Mouse (Mus musculus): Measurements from ENCODE around the gene Ube2e3.
A peak's percentile ranks its signal among the peaks of the same experiment; 100 is the strongest.

The Ube2e3 gene

DNA sequence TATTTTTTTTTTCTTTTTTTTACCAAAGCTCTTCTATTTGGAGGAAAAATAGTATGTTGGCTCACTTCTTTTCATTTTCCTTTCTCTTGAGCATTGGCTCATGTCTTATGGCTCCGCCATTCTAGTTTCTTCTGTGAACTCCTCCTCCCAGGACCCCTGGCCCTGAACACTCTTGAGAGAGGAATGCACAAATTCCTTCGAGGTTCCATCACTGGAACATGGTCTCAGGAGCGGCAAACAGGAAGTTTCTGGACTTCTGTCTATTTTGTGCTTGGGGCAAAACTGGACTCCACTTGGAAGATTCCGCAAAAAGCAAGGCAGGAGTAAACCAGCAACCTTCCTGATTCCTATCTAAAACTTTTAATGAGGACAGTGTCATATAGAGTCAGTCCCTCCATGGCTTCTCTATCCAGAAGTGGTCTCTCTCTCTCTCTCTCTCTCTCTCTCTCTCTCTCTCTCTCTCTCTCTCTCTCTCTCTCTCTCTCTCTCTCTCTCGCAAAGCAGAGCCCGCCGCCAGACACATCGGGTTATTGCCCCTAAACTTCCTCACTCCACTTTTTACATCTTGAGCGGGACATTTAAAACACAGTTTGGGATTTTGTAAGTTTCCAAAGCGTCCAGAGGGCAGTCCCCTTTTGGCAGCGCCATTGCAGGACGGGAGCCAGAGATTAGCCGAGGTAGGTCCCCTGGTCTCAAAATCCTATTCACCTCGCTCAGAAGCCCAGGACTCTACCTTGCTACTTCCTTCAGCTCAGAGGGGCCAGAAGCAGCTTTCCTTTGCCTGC is at the start of gene Ube2e3:
TSS of gene Ube2e3 (plus strand) at position 399 of the 785 bp plus-strand sequence.
- no peak for ATAC-seq (ENCODE audit: low TSS enrichment)

DNA sequence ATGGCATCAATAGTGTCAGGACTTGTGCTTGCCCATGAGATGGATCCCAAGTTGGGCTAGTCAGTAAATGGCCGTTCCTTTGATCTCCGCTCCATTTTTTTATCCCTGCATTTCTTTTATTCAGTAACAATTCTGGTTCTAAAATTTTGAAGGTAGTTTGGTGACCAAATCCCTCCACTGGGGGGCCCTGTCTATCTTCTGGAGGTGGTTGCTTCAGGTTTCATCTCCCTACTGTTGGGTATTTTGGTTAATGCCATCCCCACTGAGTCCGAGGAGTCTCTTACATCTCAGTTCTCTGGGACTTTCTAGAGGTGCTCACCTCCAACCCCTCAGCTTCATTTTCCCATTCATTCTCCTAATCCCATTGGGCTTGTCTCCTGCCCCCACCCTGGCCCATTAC is 38.0 kb upstream of the Ube2e3 start:
- ATAC-seq (ENCODE audit: low TSS enrichment): no peak

GRCm38 (mm10) chr2:78841494-78842224 is 26.3 kb upstream of the Ube2e3 start:
- no peak for ATAC-seq (ENCODE audit: low TSS enrichment)

GRCm38 (mm10) chr2:78844365-78844764 is 23.6 kb upstream of the Ube2e3 start:
- ATAC-seq (ENCODE audit: low TSS enrichment): no peak

GRCm38 (mm10) chr2:78845274-78845673 is 22.6 kb upstream of the Ube2e3 start:
- ATAC-seq (ENCODE audit: low TSS enrichment): no peak

- no peak for ATAC-seq (ENCODE audit: low TSS enrichment)
These were observed 22.2 kb upstream of the Ube2e3 start for GRCm38 (mm10) chr2:78845717-78846116.

DNA sequence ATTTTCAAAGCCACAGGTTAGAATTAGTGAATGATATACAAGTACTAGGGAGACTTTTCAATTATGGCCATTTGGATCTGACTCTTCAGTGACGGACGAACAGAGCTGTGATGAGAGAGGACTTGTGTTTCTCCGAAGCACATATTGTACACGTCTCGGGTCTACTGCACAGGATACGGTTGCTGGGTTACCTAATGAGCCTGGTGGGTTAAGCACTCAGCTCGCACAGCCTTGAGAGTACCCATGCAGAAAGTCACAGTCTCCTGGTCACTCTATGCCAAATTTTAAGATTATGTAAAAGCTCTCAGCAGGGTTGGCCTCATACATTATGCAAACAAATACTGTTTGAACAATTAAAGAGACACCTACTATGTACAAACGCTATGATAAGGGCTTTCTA is 13.6 kb upstream of the Ube2e3 start:
- ATAC-seq (ENCODE audit: low TSS enrichment): no peak

DNA sequence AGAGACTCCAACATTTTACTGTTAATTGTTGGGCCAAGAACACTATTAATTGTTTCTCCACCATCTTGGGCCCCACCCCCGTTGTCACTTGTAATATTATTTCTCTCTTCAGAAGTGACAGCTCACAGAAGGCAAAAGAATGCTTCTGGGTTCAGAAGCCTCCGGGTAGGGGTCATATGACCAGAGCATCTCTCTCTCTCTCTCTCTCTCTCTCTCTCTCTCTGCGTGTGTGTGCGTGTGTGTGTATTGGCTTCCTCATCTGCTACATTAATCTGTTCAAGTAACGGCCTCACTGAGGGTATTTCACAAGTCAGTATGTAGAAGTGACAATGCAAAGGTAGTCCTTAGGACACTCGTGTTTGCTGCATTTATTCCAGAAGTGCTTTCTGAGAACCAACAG is 9.3 kb upstream of the Ube2e3 start:
- ATAC-seq (ENCODE audit: low TSS enrichment): no peak

DNA sequence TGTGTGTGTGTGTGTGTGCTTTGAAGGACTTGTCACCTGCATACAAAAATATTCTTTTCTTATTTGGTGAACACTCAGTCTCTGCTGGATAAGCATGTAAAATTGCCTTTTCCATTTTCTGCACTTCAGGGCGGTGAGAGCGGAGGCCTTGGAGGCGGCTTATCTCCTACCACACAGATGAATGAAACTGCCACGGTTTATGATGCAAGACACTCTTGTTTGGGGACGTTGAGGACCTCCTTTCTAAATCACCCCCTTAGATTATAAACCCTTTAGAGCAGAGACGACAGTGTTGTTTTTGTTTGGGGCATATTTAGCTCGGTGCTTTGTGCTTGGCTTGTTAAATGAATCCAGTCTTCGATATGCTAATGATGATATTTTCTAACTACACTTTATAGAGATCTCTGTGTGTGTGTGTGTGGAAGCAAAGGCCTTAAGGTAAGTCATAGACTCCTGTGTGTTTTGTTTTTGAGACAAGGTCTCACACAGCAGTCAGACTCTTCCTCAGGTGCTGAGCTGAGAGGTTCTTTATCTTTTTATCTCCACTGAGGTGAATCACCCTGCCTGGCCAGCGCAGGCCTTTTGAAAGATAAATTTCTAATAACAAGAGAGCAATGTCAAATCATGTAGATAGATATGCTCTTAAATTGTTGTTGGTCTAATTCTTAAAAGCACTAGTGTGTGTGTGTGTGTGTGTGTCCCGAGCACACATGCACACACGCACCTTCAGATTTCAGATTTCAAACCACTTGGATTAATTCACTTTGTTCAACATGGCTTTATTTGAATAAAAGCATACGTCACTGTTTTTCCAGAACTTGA is 8.4 kb upstream of the Ube2e3 start:
- ATAC-seq (ENCODE audit: low TSS enrichment): no peak

- ATAC-seq (ENCODE audit: low TSS enrichment): no peak
These were observed 7.9 kb upstream of the Ube2e3 start for GRCm38 (mm10) chr2:78860088-78860372.

GRCm38 (mm10) chr2:78864116-78864515 is 3.8 kb upstream of the Ube2e3 start:
- no peak for ATAC-seq (ENCODE audit: low TSS enrichment)

DNA sequence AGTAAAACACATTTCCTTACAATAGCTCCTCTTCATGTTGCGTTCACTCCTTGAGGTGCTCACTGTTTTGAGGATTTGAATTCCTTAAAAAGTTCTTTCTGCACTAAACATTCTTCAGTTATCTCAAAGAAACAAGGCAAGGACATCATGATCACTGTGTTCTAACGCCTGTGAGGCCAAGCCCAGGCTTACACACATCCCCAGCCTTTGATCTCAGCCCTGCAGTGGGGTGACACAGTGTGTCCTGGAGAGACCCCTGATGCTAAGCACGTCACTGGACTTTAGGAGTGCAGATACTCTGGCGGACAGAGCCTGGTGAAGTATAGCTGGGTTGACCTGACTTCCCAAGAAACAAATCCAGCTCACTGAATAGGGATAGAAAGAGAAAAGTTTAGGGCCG is 3.1 kb upstream of the Ube2e3 start:
- ATAC-seq (ENCODE audit: low TSS enrichment): no peak

DNA sequence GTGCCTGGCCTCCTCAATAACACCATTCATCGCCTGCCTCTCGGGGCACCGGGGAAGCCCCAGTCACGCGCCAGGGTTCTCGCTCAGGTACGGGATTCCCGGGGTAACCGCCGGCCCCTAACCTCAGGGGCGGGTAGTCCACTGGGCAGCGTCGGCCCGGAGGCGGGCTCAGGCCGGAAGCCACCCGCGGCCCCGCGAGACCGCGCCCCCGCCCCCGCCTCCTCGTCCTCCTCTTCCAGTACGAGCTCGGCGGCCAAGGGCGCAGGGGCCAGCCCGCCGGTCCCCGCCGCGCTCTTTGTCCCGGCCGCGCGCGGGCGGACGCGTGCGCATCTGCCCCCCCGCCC is 559 bp downstream of the Ube2e3 start:
- peak; percentile 28 for ATAC-seq (ENCODE audit: low TSS enrichment)

DNA sequence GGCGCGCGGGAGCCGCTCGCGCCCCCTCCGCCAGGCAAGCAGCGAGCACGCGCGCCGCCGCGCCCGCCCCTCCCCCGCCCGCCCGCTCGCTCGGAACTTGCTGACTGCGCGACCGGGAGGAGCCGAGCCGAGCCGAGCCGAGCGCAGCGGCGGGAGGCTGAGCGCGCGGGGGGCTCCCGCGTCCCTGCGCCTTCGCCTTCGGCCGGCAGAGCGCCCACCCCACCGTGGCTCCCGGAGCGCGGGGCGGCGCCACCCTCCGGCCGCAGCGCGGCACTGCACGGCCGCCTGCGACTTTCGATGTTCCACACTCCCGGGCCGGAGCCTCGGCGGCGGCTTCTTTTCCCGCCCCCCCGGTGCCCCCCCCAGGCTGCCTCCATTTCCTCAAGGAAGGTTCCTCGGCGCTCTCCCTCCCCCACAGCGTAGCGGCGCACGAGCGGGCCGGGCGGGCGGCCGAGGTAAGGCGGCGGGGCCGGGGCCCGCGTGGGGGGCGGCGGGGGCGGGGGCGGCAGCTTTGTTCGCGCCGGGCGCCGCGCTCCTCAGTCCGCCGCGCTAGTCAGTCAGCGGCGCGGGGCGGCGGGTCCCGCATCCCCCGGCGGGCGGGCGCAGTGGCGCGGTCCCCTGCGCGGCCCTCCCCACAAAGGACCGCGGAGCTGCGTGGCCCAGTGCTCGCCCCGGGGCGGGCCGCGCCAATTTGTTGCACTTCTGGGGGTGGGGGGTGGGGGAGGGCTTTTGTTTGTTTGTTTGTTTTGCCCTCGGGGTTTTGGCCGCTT is 1.2 kb downstream of the Ube2e3 start:
- ATAC-seq (ENCODE audit: low TSS enrichment): peak; percentile 76

- no peak for ATAC-seq (ENCODE audit: low TSS enrichment)
These were observed 2.0 kb downstream of the Ube2e3 start for GRCm38 (mm10) chr2:78869721-78870442.

GRCm38 (mm10) chr2:78870443-78871025 is 2.6 kb downstream of the Ube2e3 start:
- ATAC-seq (ENCODE audit: low TSS enrichment): no peak

- ATAC-seq (ENCODE audit: low TSS enrichment): peak; percentile 45
These were observed 4.3 kb downstream of the Ube2e3 start for GRCm38 (mm10) chr2:78871971-78872860.

GRCm38 (mm10) chr2:78873946-78874345 is 6.0 kb downstream of the Ube2e3 start:
- no peak for ATAC-seq (ENCODE audit: low TSS enrichment)

GRCm38 (mm10) chr2:78876002-78876401 is 8.1 kb downstream of the Ube2e3 start:
- no peak for ATAC-seq (ENCODE audit: low TSS enrichment)

DNA sequence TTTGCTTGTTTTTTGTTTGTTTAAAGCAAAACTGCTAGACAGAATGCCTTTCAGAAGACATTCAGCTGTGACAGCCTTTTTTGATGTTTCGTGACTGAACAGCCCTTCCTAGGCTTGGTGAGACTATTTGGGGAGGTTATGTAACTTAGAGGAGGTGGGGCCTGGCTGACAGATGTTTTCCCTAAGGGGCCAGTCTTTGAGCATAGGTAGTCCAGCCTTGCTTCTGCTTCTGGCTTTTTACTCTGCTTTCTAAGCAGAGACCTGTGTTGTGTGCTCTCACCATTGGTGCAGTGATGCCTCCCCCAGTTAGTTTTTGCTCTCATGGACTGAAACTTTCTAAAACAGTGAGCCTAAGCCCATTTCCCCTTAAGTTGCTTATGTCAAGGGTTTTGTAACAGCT is 14.1 kb downstream of the Ube2e3 start:
- ATAC-seq (ENCODE audit: low TSS enrichment): 0 out of 2 replicates have a peak, but pooled peaks have one; percentile 31
